Mouse (Mus musculus) neural tube, embryonic 11.5 days (tissue): Measurements from ENCODE around the gene Ankrd28. TPM values are rescaled to one million over a fixed set of nuclear protein-coding genes. Genes with fewer than 3 reads are reported as not detected.

ENCODE experiments used
- ATAC-seq: fragments of 200-750 bp; cut with Nextera tagmentation; 2 replicates; pipeline ENCODE4 v1.8.0; 2017; ENCODE audit warnings: moderate number of reproducible peaks, mild to moderate bottlenecking, moderate TSS enrichment, moderate library complexity; ENCODE audit not compliant: insufficient read depth, low FRiP score, low TSS enrichment
- DNase-seq: peaks from one replicate; pipeline ENCODE4 v3.0.0-alpha.2; 2015; ENCODE audit warnings: low spot score
- H3K27ac ChIP-seq: fragments of 300-500 bp; sonication (generic); 2 replicates; pipeline ENCODE4 v1.5.1; 2014; ENCODE audit warnings: low read depth, mild to moderate bottlenecking, low read length
- H3K27me3 ChIP-seq: fragments of 300-500 bp; sonication (generic); 2 replicates; pipeline ENCODE4 v1.6.1; 2014; ENCODE audit warnings: mild to moderate bottlenecking, low read length, mixed read lengths; ENCODE audit not compliant: control insufficient read depth, insufficient read depth
- H3K36me3 ChIP-seq: fragments of 300-500 bp; sonication (generic); 2 replicates; pipeline ENCODE4 v1.6.1; 2014; ENCODE audit warnings: mild to moderate bottlenecking, low read length, moderate library complexity, mixed read lengths; ENCODE audit not compliant: control insufficient read depth, insufficient read depth
- H3K4me1 ChIP-seq: fragments of 300-500 bp; sonication (generic); 2 replicates; pipeline ENCODE4 v1.6.1; 2014; ENCODE audit warnings: low read length, mixed read lengths; ENCODE audit not compliant: control insufficient read depth, insufficient read depth
- H3K4me2 ChIP-seq: fragments of 300-500 bp; sonication (generic); 2 replicates; pipeline ENCODE4 v1.6.1; 2014; ENCODE audit warnings: low read depth, mild to moderate bottlenecking, moderate library complexity
- H3K4me3 ChIP-seq: fragments of 300-500 bp; sonication (generic); 2 replicates; pipeline ENCODE4 v1.5.1; 2014; ENCODE audit warnings: low read depth, low read length
- H3K9ac ChIP-seq: fragments of 300-500 bp; sonication (generic); 2 replicates; pipeline ENCODE4 v1.6.1; 2014; ENCODE audit warnings: mild to moderate bottlenecking, low read length
- H3K9me3 ChIP-seq: fragments of 300-500 bp; sonication (generic); 2 replicates; pipeline ENCODE4 v1.6.1; 2016; ENCODE audit warnings: low read length; ENCODE audit not compliant: control insufficient read depth
- WGBS: fragments of 180-500 bp; shearing (Covaris S2); extraction: QIAGEN DNeasy Blood & Tissue Kit; methylation state at CpG from one replicate; pipeline ENCODE4 v1.1.7; 2014; 5-methylcytosine and 5-hydroxymethylcytosine counted together
- polyA plus RNA-seq: library from polyadenylated mRNA; unstranded; fragments of >200 nt; fragmentation: Nextera tagmentation; extraction: Ambion mirVana; gene quantifications from 2 replicates; pipeline ENCODE4 v1.2.1, GENCODE M21; 2014

Gene Ankrd28
- polyA plus RNA-seq, 1 experiment from 2014 or later: 10.2 TPM

DNA sequence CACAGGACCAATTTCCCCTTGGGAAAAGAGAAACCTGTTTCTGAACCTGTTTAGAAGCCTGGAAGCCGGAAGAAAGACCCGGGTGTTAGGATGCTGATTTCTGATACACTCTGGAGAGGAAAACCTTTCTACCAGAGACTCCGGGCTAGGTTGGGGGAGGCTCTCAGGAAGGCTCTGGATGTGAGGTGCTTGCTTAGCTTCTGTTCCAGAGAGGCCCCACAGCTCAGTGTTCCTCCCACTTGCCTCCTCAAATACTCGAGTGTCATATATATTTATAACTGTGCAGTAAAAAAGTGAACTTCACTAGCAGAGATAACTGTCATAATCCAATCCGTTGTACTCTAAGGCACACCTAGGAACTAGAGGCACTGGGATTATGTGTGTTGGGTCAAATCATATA is 25.6 kb upstream of the Ankrd28 start:
- no peaks in the 10 kb centered on the region for H3K9me3 ChIP-seq
- ATAC-seq (no peak), DNase-seq (no peak)
- H3K4me3 ChIP-seq: no peak overlapping the region
- H3K27ac ChIP-seq: no peak overlapping the region
- no peaks in the 10 kb centered on the region for H3K36me3 ChIP-seq
- H3K4me1 ChIP-seq: no peaks in the 10 kb centered on the region
- no peaks in the 10 kb centered on the region for H3K27me3 ChIP-seq
- H3K4me2 ChIP-seq: no peak overlapping the region
- H3K9ac ChIP-seq: no peak overlapping the region
- 82% methylated on average over 5 of the region's 5 CpGs for WGBS

DNA sequence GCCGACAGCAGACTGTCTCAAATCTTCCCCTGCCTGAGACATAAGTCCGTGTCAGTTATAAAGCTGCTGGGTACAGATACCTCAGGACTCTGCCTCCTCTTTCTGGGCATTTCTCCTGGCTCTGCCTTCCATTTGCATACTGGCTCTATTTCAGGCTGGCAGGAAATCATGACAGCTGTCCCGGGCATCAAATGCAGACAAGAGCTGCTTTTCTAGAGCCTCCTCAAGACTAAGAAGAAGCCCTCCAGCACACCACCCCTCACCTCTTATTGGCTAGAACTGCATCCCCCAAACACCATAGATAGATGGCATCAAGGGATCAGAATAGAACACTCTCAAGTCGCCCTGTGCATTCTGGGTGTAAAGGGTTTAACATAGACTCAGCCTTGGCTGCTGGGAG is 24.2 kb upstream of the Ankrd28 start:
- WGBS: 72% methylated on average over 4 of the region's 4 CpGs
- Histone ChIP-seq H3K9me3 (no peaks in the 10 kb centered on the region), H3K4me2 (no peak overlapping the region), H3K9ac (no peak overlapping the region), H3K27ac (no peak overlapping the region), H3K27me3 (no peaks in the 10 kb centered on the region), H3K36me3 (no peaks in the 10 kb centered on the region), H3K4me3 (no peak overlapping the region), H3K4me1 (no peaks in the 10 kb centered on the region)
- ATAC-seq (no peak), DNase-seq (no peak)

DNA sequence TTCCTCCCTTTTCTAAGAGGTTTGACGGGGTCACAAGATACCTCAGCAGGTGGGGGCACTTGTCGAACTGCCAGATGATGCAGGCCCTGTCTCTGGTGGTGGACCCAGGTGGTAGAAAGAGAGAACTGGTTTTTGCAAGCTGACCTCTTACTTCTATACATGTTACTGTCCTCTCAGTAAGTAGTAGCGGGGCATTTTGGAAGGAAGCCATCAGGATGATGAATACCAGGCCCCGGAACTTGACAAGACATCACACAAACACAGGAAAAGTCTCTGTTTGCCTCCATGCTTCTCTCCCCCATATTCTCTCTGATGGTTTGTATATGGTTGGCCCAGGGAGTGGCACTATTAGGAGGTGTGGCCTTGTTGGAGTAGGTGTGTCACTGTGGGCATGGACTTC is 13.1 kb upstream of the Ankrd28 start:
- ATAC-seq (no peak), DNase-seq (no peak)
- no peak overlapping the region for H3K9ac ChIP-seq
- H3K36me3 ChIP-seq: no peaks in the 10 kb centered on the region
- WGBS: 76% methylated on average over 4 of the region's 4 CpGs
- no peaks in the 10 kb centered on the region for H3K4me1 ChIP-seq
- H3K4me2 ChIP-seq: no peak overlapping the region
- H3K4me3 ChIP-seq: no peak overlapping the region
- H3K27ac ChIP-seq: no peak overlapping the region
- no peaks in the 10 kb centered on the region for H3K27me3 ChIP-seq
- H3K9me3 ChIP-seq: no peaks in the 10 kb centered on the region

DNA sequence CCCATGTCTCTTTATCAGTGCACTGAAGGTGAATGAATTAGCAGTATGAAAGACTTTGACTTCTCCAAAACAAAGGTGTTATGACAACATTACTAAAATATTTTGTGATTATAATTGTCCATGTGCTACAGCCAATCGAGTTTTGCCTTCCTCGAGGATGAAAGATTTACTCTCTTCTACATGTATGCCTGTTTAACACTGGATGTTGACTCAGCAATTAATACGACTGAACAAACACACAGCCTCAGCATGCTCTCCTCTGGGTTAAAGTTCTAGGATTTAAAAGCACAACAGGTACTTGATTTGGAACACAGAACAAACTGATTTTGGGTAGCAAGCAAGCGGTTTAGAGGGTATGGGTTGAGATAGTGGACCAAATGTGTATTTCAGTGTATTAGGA is 1.6 kb upstream of the Ankrd28 start:
- Histone ChIP-seq H3K36me3 (no peaks in the 10 kb centered on the region), H3K9me3 (no peaks in the 10 kb centered on the region), H3K4me1 (peaks cover 4% of the 10 kb centered on the region; the same call in 1 of the 2 replicates), H3K9ac (no peak overlapping the region), H3K27ac (no peak overlapping the region), H3K27me3 (no peaks in the 10 kb centered on the region), H3K4me2 (no peak overlapping the region), H3K4me3 (no peak overlapping the region)
- WGBS: 63% methylated on average over 4 of the region's 4 CpGs
- no peak for ATAC-seq
- no peak for DNase-seq

DNA sequence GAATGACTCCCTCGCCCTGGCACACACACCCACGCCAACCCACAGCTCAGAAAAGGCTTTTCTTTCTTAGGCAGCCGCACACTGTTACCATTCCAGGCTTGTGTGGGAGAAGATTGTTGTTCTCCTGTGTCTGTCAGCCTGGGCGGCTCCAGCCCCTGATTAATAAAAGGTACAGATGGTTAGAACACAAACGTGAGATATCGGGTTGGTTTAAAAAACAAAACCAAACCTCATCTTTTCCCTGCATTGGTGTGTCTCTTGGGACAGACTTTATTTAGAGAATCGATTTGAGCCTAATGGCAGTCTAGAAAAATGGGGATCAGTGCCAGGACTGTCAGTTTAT is 890 bp upstream of the Ankrd28 start:
- H3K27ac ChIP-seq: 0 out of 2 replicates have a peak overlapping the region, but pooled peaks have one; percentile 39
- H3K9ac ChIP-seq: peak overlapping the region; percentile 81
- peaks cover 4% of the 10 kb centered on the region; the same call in 1 of the 2 replicates for H3K4me1 ChIP-seq
- H3K9me3 ChIP-seq: no peaks in the 10 kb centered on the region
- ATAC-seq (no peak), DNase-seq (no peak)
- H3K4me2 ChIP-seq: peak overlapping the region; percentile 87
- no peaks in the 10 kb centered on the region for H3K36me3 ChIP-seq
- peak overlapping the region; percentile 81 for H3K4me3 ChIP-seq
- 14% methylated on average over 7 of the region's 7 CpGs for WGBS
- H3K27me3 ChIP-seq: no peaks in the 10 kb centered on the region

DNA sequence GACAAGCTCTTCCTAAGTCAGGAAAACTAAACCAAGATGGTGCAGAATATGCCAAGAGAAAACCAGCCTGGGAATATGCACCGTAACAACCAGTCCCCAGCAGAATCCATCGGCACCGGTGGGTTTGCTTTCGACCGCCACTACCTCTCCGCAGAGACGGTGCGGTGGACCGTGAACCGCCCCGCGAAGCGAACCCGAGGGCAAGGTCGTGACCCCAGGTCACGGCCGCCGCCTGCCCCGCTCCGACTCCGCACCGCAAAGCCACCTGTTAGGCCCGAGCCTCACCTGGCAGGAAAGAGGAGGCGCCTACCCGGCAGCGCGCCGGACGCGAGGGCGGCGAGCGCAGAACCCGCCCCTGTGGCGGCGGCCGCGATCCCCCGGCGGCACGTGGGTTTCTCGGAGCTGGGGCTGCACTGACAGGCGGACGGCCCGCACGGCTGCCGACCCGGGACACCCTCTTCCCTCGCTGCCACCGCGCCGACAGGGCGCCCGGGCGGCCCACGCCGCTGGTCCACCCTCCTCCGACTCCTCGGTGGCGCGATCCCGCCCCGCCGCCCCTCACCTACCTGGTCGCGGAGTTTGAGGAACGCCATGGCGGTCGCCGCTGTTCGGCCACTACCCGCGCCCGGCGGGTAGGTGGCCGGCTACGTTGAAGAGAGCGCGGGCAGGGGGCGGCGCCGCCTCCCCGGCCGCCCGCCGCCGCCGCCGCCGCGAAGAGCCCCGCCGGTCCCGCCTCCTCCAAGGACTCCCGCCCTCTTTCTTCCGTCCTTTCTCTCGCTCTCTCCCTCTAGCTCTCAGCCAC is 489 bp downstream of the Ankrd28 start:
- H3K9ac ChIP-seq: peak overlapping the region; percentile 81
- peak overlapping the region; percentile 87 for H3K4me2 ChIP-seq
- no peaks in the 10 kb centered on the region for H3K9me3 ChIP-seq
- no peaks in the 10 kb centered on the region for H3K27me3 ChIP-seq
- peak overlapping the region; percentile 83 for H3K27ac ChIP-seq
- no peaks in the 10 kb centered on the region for H3K36me3 ChIP-seq
- DNase-seq: peak; percentile 61
- under 1% methylated on average over 63 of the region's 97 CpGs for WGBS
- H3K4me3 ChIP-seq: peak overlapping the region; percentile 81
- peaks cover 4% of the 10 kb centered on the region; the same call in 1 of the 2 replicates for H3K4me1 ChIP-seq
- peak; percentile 79 for ATAC-seq

DNA sequence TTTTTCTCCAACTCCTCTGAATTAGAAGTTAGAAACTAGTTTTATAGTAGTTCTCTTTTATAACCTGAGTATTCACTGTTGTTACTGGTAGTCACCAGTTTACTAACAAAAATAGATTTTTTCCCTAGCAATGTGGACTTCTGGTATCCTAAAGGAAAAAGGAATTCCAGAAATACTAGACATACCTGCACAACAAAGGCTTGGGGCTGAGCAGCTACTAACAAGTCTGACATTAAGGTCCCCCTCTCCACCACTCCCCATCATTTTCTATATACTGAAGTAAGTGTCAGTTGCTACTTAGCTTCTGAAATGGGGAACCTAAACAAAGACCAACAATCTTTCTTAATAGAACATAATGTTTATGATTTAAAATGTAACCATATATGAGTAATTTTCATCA is 3.2 kb downstream of the Ankrd28 start:
- DNase-seq (no peak), ATAC-seq (no peak)
- no peaks in the 10 kb centered on the region for H3K27me3 ChIP-seq
- no peak overlapping the region for H3K4me3 ChIP-seq
- no peak overlapping the region for H3K4me2 ChIP-seq
- H3K27ac ChIP-seq: no peak overlapping the region
- peaks cover 4% of the 10 kb centered on the region; the same call in 1 of the 2 replicates for H3K4me1 ChIP-seq
- H3K36me3 ChIP-seq: no peaks in the 10 kb centered on the region
- H3K9me3 ChIP-seq: no peaks in the 10 kb centered on the region
- no peak overlapping the region for H3K9ac ChIP-seq

DNA sequence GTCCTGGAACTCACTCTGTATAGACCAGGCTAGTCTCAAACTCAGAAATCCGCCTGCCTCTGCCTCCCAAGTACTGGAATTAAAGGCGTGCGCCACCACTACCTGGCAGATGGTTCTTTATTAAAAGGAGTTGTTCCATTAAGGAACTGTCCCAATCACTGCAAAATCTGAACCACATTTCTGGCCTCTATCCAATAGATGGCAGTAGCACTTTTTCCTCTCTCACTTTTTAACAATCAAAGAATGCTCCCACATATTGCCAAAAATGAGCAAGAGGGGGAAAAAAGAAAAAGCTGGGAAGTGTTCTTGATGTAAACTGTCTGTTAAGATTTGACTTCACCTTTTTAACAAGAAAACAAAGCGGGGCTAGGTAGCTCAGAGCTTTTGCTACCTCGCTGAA is 20.5 kb downstream of the Ankrd28 start:
- Histone ChIP-seq H3K4me1 (no peaks in the 10 kb centered on the region), H3K27me3 (no peaks in the 10 kb centered on the region), H3K4me3 (no peak overlapping the region), H3K9me3 (no peaks in the 10 kb centered on the region), H3K36me3 (no peaks in the 10 kb centered on the region), H3K4me2 (no peak overlapping the region), H3K9ac (no peak overlapping the region), H3K27ac (no peak overlapping the region)
- WGBS: 94% methylated on average over 5 of the region's 5 CpGs
- ATAC-seq: no peak
- no peak for DNase-seq

DNA sequence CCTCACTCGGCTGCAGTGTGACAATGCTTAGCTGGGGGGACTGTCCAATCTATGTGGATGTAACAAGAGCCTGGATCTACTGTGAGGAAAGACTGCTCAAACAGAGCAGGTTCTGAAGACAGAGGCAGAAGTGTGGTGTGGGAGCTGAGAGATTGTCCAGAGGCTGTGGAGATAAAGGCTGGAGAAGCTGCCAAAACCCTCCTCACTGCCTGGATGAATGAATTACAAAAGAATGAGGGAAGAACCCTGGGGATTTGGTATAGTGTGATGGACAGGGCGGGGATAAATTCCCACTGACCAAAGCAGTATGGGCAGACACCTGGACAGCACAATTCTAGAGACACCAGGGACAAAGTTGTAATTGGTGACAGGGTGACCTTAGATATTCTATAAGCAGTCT is 26.7 kb downstream of the Ankrd28 start:
- H3K4me2 ChIP-seq: no peak overlapping the region
- DNase-seq (no peak), ATAC-seq (no peak)
- H3K4me1 ChIP-seq: no peaks in the 10 kb centered on the region
- 62% methylated on average over 2 of the region's 2 CpGs for WGBS
- no peak overlapping the region for H3K4me3 ChIP-seq
- no peak overlapping the region for H3K9ac ChIP-seq
- H3K27ac ChIP-seq: no peak overlapping the region
- no peaks in the 10 kb centered on the region for H3K9me3 ChIP-seq
- no peaks in the 10 kb centered on the region for H3K27me3 ChIP-seq
- no peaks in the 10 kb centered on the region for H3K36me3 ChIP-seq
